Mouse (Mus musculus): ENCODE results near the gene Carm1. TPM values are rescaled to one million over a fixed set of nuclear protein-coding genes. Genes with fewer than 3 reads are reported as not detected.
"Not testable (repeated sequence)": the region's sequence is repeated elsewhere in the genome, so short reads cannot be mapped to it uniquely, and the experiment has no call there.

The Carm1 gene
- 10 to 100 TPM; 70.9 to 75.8 (median 73.3) TPM for total RNA-seq (2022)

DNA sequence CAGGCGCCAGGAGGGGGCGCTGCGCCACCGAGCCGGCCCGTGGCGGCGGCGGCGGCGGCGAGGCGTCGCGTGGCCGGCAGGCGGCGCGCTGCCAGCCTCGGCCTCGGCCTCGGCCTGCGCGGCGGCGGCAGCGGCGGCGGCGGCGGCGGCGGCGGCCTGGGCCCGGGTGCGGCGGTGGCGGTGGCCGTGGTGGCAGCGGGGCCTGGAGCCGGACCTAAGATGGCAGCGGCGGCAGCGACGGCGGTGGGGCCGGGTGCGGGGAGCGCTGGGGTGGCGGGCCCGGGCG lies at the start of gene Carm1:
Carm1 (plus strand) TSS at position 106 of the 286 bp plus-strand sequence.
- peak; percentile 26 for DNase-seq (ENCODE audit: low spot score)

DNA sequence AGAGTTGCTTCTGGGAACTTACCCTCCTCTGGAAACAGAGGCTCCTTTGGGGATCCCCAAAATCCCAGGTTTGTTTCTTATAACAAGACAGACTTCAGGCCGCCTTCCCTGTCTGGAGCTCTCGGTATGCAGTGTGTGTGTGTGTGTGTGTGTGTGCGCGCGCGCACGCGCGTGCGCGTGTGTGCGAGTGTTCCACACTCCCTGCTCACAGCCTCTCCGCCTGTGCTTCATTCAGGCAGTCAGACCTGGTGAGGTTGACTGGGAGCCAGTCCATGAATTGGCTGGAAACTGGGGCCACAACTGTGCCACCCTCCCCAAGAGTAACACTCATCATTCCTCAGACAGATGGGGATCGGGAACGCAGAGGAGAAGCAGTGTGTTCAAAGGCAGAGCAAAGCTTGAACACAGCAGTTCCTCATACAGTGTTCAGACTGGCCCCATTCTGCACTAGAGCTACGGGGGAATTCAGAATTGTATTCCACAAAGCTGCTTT lies 49.6 kb upstream of the Carm1 start:
- DNase-seq (ENCODE audit: low spot score) = no peak

DNA sequence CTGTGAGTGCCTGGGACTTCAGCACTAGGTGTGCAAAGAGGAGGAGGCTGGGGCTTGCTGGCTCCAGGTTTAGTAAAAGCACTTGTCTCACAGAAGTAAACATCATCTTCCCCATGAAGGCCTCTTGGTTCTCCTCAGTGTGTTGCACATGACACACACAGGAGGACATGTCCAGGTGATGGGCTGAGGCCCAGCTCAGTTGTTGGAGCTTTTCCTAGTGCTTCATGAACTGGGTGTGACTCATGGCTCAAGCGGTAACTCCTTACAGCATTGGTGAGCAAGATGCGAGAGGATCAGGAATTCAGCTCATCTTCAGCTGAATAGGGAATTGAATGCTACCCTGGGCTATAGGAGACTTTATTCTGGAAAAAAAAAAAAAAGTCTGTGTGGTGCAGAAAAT lies 49.0 kb upstream of the Carm1 start:
- no peak for DNase-seq (ENCODE audit: low spot score)

DNA sequence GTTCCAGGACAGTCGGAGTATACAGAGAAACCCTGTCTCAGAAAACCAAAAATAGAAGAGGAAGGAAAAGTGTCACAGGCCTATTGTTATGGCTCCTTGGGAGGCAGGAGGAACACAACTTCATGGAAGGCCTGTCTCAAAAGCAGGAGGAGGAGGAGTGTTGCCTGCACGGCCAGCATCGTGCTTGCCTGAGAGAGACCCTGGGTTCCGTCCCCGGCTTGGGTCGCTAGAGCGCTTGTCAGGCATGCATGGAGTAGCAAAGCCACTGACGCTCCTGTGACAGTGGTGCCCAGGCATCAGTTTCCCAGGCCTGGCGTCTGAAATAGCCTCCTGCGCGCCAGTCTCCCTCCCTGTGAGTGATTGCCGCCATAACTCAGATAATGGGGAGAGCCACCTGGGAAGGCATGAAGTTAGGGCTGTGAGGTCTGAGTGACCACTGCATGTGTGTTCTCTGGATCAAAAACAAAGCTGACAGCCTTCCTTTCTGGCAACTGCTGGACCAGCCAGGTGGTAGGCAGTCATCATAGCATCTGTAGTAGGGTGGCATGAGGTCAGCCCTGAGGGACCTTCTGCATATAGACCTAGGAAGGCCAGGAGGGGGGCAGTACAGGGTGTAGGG lies 48.3 kb upstream of the Carm1 start:
- no peak for DNase-seq (ENCODE audit: low spot score)

DNA sequence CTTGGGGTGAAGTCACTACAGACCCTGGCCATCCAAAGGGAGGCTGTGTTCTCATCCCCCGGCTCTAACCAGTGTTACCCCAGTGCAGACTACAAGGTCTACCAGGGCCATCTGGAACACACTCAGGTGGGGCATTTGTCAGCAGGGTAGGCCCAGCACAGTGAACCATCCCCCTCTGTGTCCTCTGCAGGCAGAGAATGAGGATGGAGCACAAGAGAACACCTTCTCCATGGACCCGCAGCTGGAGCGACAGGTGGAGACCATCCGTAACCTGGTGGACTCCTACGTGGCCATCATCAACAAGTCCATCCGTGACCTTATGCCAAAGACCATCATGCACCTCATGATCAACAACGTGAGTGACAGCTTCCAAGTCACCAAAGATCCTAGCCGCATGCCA lies 43.3 kb upstream of the Carm1 start:
- DNase-seq (ENCODE audit: low spot score) = no peak

DNA sequence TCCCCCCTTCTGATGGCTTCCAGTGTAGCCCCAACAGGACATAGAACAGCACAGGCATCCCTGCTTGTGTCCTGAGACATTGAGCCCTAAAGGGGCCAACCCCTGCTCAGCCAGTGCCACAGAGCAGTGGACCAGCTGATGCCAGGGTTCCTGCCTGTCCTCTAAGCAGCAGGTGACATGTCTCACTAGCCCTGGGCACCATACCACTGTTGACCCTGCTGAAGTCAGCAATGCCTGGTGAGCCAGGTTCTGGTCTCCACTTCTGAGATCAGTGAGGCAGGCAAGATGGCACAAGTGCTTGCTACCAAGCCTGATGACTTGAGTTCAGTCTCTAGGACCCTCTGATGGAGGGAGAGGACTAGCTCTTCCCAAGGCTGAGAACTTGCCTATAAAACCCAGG lies 40.9 kb upstream of the Carm1 start:
- no peak for DNase-seq (ENCODE audit: low spot score)

DNA sequence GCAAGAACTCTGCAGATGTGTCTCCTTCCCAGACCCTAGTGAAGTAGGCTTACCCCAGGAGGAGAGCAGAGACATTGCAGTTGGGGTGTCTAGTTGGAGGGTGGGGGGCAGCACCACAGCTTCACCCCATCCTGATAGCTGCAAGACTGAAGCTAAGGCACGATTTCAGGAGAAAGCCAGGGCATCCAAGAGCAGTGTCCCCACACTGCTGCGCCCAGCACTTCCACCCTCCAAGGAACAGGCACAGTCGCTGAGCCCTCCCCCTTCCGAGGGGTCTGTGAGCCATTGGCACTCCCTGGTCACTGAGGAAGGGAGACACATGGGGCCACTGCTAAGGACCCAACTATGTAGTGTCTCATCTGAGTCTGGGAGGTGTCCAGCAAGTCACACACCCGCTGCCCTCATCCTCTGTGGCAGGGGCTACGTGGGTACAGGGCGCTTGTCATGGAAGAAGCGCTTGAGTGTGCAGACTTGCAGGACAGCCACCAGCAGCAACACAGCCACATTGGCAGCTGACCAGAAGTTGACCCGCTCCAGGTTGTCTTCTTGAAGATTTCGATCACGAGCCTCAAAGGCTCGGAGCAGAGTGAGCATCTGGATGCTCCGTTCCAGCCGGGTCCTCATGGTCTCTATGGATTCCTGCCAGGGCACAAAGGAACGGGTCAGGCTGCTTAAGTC lies 38.8 kb upstream of the Carm1 start:
- no peak for DNase-seq (ENCODE audit: low spot score)

DNA sequence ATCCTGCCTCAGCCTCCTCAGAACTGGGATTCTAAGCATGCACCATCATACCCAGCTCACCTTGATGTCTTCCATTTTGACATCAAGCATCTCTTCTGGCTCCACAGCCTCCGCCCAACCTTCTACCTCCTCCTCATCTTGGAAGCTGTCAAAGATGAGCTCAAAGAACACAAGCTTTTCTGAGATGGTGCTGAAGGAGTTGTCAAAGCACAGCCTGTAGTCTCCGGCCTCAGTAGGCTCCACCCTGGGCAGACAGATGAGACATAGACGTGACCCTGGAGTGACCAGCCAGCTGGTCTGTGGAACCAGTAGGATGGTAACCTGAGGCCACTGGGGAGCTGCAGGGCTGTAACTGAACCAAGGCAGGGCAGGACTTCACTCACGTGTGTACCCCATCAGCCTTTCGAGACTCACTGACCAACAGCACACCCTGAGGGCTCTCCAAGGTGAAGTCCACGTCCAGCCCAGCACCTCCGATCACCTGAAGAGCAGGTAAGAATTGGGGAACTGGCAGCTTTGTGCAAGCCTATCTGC lies 37.8 kb upstream of the Carm1 start:
- no peak for DNase-seq (ENCODE audit: low spot score)

DNA sequence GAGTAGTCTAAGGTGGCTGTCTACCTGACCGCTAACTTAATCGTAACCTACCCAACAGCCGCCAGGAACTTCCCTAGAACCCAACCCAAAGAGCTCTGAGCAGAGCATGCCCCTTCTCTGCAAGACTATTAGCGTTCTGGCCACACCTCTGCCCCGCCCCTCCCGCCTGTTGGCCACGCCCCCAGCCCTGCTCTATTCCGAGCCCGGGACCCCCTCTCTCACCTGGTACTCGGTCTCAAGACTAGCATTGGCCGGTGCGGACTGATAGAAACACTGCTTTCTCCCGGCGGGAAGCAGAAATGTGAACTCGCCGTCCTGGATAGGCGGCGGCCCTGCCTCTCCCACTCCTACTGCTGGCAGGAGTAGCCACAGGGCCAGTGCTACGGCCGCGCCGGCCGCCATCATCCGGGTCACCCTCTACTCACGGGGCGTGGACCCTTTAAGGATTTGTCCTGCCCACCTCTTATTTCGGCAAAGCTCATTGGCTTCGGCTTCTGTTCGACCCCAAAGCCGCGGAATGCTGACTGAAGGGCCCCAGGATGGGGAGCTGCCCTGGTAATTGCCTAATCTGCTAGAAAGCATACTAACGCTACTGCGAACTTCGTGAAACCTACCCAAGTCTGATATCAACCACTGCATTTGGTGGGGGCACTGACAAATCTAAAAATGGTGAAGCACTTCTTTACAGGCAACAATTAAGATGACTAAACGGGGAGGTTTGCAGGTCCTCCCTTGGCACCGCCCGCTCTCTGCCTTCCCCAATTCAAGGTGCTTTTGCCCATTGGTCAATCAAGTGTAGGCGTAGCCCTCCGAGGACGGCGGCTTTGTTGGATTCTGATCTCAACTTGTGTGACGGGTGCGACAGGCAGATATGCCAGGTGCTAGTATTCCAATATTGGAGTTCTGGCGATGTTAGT lies 36.7 kb upstream of the Carm1 start, which contains the start of gene Tmed1:
Tmed1 (minus strand) TSS at position 481 of the 917 bp plus-strand sequence.
- DNase-seq (ENCODE audit: low spot score) = peak; percentile 97

DNA sequence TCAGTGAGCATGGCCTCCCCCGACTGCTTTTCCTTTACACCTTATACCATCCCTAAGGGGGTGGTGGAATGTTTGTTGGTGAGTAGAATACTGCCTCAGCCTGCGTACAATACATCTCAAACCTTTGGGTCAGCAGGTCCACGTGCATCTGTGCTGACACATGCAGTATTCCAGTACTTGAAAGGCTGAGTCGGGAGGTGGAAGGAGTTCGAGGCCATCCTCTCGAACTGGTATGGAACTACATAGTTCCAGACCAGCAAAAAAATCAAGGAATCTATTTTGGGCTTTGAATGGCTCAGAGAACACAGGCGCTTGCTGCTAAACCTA lies 36.0 kb upstream of the Carm1 start:
- no peak for DNase-seq (ENCODE audit: low spot score)

DNA sequence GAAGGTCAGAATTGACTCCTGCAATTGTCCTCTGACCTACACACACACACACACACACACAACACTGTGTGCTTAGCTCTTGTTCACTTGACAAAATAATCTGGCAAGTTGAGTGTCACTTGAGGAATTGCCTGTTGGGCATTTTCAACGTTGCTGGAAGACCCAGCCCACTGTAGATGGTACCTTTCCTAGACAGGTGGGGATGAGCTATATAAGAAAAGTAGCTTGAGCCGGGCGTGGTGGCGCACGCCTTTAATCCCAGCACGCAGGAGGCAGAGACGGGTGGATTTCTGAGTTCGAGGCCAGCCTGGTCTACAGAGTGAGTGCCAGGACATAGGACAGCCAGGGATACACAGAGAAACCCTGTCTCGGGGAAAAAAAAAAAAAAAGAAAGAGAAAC lies 35.6 kb upstream of the Carm1 start:
- DNase-seq (ENCODE audit: low spot score) = no peak

DNA sequence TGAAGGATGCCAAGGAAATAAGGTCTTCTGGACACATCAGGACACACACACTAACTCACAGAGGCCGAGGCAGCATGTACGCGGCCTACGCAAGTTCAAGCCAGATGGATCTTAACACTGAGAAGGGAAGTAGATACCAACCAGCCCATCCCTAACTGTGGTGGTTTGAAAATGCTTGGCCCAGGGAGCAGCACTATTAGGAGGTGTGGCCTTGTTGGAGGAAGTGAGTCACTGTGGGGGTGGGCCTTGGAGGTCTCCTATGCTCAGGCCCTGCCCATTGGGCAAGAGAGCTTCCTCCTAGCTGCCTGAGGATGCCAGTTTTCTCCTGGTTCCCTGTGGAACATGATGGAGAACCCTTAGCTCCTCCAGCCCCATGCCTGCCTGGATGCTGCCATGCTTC lies 33.2 kb upstream of the Carm1 start:
- no peak for DNase-seq (ENCODE audit: low spot score)

DNA sequence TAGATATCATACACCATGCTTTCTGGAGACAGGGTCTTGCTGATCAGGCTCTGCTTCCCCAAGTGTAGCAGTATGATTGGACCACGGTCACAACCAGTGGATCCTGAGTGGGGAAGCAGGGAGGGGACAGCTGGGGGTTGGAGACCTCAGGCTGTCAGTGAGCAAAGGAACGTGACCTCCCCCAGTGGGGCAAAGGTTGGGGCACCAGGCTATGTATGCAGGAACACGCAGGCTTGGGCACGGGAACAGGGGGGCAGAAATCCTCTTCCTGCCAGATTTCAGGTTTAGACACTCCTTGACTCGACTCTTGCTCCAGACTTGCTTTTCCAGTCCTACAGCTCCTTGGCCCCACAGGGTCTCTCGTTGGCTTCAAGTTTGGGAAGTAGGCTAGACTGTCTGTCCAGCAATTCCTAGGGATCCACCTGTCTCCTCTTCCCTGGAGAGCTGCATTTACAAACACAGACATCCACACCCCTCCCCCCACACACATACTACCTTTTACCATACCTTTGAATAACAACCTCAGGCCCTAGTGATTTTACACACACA lies 28.7 kb upstream of the Carm1 start:
- DNase-seq (ENCODE audit: low spot score) = no peak

DNA sequence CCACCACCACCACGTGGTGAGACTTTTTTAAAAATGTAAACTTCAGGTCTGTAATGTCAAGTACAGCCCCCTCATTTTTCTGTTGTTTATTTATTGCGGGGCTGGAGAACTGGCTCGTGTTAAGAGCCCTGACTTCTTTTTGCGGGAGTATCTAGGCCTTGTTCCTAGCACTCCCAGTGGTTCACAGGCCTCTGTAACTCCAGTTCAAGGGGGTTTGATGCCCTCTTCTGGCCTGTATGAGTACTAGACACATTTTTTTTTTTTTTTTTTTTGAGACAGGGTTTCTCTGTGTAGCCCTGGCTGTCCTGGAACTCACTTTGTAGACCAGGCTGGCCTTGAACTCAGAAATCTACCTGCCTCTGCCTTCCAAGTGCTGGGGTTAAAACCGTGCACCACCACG lies 28.0 kb upstream of the Carm1 start:
- DNase-seq (ENCODE audit: low spot score) = not testable (repeated sequence)

DNA sequence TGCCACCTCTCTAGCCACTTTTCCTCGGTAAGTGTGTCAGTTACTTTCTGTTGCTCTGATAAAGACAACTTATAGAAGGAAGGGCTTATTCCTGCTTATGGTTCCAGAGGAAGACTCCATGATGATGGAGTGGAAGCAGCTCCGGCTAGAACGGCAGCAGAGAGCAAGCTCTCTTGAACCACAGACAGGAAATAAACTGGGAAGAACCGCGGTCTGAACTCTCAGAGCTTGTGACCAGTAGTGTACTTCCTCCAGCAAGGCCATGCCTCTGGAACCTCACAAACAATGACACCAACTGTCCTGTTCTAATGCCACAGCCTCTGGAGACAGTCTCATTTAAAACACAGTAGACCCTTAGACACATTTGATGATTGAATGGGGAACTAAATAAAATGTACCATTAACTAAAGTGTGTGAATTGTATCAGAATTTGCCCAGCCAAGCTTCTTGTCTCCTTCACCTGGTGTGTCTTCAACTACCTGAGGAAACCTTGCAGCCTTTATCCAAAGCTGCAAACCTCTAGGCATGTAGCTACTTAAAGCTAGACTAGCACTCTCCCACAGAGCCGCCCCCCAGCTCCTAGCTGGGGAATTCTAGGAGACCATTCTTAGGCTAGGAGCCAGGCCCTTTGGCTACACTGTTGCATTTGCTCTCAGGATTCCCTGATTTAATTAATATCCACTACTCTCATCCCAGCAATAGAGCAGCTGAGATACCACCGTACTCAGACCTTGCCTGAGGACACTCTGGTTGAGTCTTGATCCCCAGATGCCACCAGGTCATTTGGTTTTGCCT lies 21.4 kb upstream of the Carm1 start:
- DNase-seq (ENCODE audit: low spot score) = peak; percentile 30

DNA sequence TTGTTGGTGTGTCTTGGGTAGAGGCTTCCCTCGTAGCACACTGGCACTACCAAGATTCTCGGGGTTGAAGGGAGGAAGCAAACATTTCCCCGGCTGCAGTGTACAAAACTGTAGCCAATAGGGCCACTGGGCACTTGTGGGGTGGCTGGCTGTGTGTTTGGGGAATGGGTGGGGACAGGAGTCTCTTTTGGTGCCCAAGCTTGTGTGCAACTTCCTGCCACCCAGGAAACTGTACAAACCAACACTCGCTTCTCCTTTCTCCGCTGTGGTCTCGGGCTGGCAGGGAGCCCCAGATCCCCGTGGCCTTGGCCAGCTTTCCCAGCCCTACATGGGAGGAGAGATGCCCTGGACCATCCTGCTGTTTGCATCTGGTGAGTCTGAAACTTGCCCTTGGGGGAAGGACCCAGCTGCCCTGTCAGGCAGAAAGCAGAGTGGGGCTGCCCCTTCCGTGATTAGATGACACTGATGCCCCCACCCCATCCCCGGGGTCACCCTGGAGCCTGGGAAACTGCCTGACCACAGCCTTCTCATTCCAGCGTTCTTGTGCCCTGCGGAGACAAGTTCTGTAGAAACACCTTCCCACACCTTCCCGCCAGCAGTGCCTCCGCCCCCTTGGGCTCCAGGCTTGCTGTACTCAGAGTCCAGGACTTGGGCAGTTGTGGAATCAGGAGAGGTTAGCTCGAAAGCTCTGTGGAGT lies 20.6 kb upstream of the Carm1 start, which contains the start of gene AB124611:
AB124611 (plus strand) TSS at position 240 of the 697 bp plus-strand sequence.
- DNase-seq (ENCODE audit: low spot score) = peak; percentile 44

DNA sequence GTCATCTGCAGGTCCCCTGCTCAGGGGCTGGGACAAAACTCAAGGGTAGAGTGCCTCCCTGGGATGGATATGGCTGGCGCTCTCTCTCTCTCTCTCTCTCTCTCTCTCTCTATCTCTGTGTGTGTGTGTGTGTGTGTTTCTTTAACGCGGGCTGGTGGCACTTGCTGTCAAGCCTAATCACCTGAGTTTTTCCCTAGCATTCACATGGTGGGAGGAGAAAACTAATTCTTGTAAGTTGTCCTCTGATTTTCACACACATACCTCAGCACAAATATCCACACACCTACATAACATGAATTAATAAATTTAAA lies 20.1 kb upstream of the Carm1 start:
- DNase-seq (ENCODE audit: low spot score) = no peak

DNA sequence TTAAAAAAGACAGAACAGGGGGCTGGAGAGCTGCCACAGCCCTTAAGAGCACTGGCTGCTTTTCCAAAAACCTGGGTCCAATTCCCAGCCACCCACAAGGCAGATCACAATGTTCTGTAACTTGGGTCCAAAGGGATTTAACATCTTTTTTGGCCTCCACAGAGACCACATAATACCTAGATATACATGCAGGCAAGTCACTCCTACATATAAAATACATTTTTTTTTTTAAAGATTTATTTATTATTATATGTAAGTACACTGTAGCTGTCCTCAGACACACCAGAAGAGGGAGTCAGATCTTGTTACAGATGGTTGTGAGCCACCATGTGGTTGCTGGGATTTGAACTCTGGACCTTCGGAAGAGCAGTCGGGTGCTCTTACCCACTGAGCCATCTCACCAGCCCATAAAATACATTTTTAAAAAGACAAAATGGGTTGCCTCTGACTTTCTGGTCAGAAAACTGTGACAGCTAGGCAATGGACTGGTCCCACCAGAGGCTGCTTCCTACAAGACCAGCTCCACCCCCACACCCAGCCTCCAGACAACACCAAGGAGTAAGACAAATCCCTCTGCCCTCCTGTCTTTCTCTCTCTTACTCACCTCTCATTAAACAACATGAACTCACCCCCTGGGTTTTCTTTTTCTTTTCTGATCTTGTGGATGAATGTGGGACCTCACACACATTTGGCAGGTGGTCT lies 19.4 kb upstream of the Carm1 start:
- no peak for DNase-seq (ENCODE audit: low spot score)

DNA sequence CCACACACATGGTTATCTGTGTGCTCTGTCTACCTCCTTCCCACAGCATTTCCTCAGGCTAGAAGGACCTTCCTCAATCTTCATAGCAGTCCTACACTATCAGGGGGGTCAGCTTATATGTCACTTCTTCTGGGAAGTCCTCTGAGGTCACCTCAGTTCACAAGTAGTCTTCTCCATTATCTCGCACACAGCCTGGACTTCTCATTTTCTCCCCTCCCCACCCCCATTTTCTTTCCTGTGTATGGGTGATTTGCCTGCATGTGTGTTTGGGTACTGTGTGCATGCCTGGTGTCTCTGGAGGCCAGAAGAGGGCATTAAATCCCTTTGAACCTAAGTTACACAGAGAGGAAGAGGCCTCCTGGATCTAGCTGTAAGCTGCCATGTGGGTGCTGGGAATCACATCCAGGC lies 18.8 kb upstream of the Carm1 start:
- no peak for DNase-seq (ENCODE audit: low spot score)

DNA sequence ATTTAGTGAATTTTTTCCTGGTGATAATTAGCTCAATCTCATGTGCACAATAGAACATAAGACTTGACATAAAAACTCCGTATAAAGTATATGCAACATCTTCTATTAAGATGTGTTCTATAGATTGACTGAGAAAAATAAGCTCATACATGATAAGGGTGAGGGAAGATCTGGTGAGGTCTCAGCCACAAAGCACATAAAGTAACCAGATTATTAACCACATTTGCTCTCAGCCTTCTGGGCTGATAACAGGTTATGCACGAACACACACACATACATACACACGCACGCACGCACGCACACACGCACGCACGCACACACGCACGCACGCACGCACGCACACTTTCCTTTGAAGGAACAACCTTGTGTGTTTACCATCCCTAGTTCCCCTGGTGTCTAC lies 10.2 kb upstream of the Carm1 start:
- no peak for DNase-seq (ENCODE audit: low spot score)

Data from heart, adult 8-10 months (tissue).